Comparison of ENCODE assay signal across 1 mouse cellular context in genomic region chr10:81173132-81173531, GRCm38 (mm10).
A peak's percentile ranks its signal among the peaks of the same experiment; 100 is the strongest.
TF ChIP-seq lines count a peak whose summit lies in the region.

No protein-coding gene starts in this region.

TF ChIP-seq in MEL, 35 proteins besides CTCF, POLR2A, EP300 and RAD21 (continued from another document):
- TF ChIP-seq MEF2A (IDR thresholded peaks at IDR 0.05; ENCODE audit: extremely low read depth, insufficient replicate concordance, low read depth, low read length, poor library complexity, severe bottlenecking) (no peak), POLR2AphosphoS2 (IDR thresholded peaks at IDR 0.05; ENCODE audit: low read length) (peak; percentile 94), ETS1 (IDR thresholded peaks at IDR 0.05; ENCODE audit: low read depth, low read length) (peak; percentile 16; the same call in 1 of the 2 replicates), JUND (IDR thresholded peaks at IDR 0.05; ENCODE audit: low read depth, low read length) (no peak), GABPA (IDR thresholded peaks at IDR 0.05; ENCODE audit: low read depth, low read length) (no peak), TCF12 (IDR thresholded peaks at IDR 0.05; ENCODE audit: low read depth, low read length) (peak; percentile 69), SIN3A (IDR thresholded peaks at IDR 0.05; ENCODE audit: low read length) (peak; percentile 84), POLR2AphosphoS5 (IDR thresholded peaks at IDR 0.05; ENCODE audit: borderline replicate concordance, low read depth, low read length) (no peak), ZMIZ1 (IDR thresholded peaks at IDR 0.05; ENCODE audit: low read depth, low read length) (peak; percentile 76)
